Mouse (Mus musculus) embryonic facial prominence, embryonic 10.5 days (tissue): ENCODE results near the gene Pdik1l. TPM values are rescaled to one million over a fixed set of nuclear protein-coding genes. Genes with fewer than 3 reads are reported as not detected.

ENCODE experiments used
- DNase-seq: peaks from one replicate; pipeline ENCODE4 v3.0.0-alpha.2; 2017; ENCODE audit warnings: low spot score
- H3K27ac ChIP-seq: fragments of 300-500 bp; sonication (generic); replicated peaks from 2 replicates; pipeline ENCODE4 v1.5.1; 2016; ENCODE audit warnings: mild to moderate bottlenecking
- H3K27me3 ChIP-seq: fragments of 300-500 bp; sonication (generic); replicated peaks from 2 replicates; pipeline ENCODE4 v1.6.1; 2016; ENCODE audit warnings: low read depth, mild to moderate bottlenecking; ENCODE audit not compliant: poor library complexity, severe bottlenecking
- H3K36me3 ChIP-seq: fragments of 300-500 bp; sonication (generic); replicated peaks from 2 replicates; pipeline ENCODE4 v1.6.1; 2016; ENCODE audit warnings: mild to moderate bottlenecking, moderate library complexity
- H3K4me1 ChIP-seq: fragments of 300-500 bp; sonication (generic); 2 replicates; pipeline ENCODE4 v1.6.1; 2016
- H3K4me3 ChIP-seq: fragments of 300-500 bp; sonication (generic); 2 replicates; pipeline ENCODE4 v1.5.1; 2016; ENCODE audit warnings: mild to moderate bottlenecking, moderate library complexity
- H3K9me3 ChIP-seq: fragments of 300-500 bp; sonication (generic); 2 replicates; pipeline ENCODE4 v1.6.1; 2016; ENCODE audit warnings: mild to moderate bottlenecking
- WGBS: fragments of 180-500 bp; shearing (Covaris S2); methylation state at CpG from one replicate; pipeline ENCODE4 v1.1.7; 2016; 5-methylcytosine and 5-hydroxymethylcytosine counted together
- polyA plus RNA-seq: library from polyadenylated mRNA; unstranded; fragments of >200 nt; fragmentation: Nextera tagmentation; extraction: Ambion mirVana; gene quantifications from 2 replicates; pipeline ENCODE4 v1.2.1, GENCODE M21; 2016

Pdik1l gene
- polyA plus RNA-seq, 1 experiment from 2014 or later, result 24.3 TPM

GRCm38 (mm10) chr4:134238686-134239085 lies 49.0 kb downstream of the Pdik1l start:
- Histone ChIP-seq H3K4me3 (peak overlapping the region; percentile 49), H3K4me1 (peaks cover 18% of the 10 kb centered on the region)
- WGBS, result 14% methylated on average over 10 of the region's 10 CpGs

GRCm38 (mm10) chr4:134238279-134238651 lies 49.4 kb downstream of the Pdik1l start, which contains the start of gene Cnksr1:
TSS of gene Cnksr1 (minus strand) at chr4:134238399.
- peak within 1 kb of the TSS; percentile 49 for H3K4me3 ChIP-seq
- H3K36me3 ChIP-seq, result peaks cover 7% of the 10 kb centered on the region
- H3K4me1 ChIP-seq, result peaks cover 14% of the 10 kb centered on the region
- no peak within 1 kb of the TSS for H3K27ac ChIP-seq
- no peaks in the 10 kb centered on the region for H3K9me3 ChIP-seq
- H3K27me3 ChIP-seq, result peaks cover 36% of the 10 kb centered on the region
- WGBS, result 4% methylated on average over 18 of the region's 18 CpGs
- peak; percentile 63 for DNase-seq

More at GRCm38 (mm10) chr4:134238686-134239085, 49.0 kb downstream of the Pdik1l start:
- peaks cover 11% of the 10 kb centered on the region for H3K36me3 ChIP-seq
- H3K9me3 ChIP-seq, result no peaks in the 10 kb centered on the region
- H3K27ac ChIP-seq, result no peak overlapping the region
- DNase-seq, result no peak
- peaks cover 36% of the 10 kb centered on the region for H3K27me3 ChIP-seq

GRCm38 (mm10) chr4:134237582-134238278 lies 50.0 kb downstream of the Pdik1l start:
- H3K27me3 ChIP-seq, result peaks cover 36% of the 10 kb centered on the region
- H3K4me3 ChIP-seq, result peak overlapping the region; percentile 49
- H3K27ac ChIP-seq, result no peak overlapping the region
- DNase-seq, result no peak
- 20% methylated on average over 19 of the region's 19 CpGs for WGBS
- peaks cover 14% of the 10 kb centered on the region for H3K4me1 ChIP-seq
- no peaks in the 10 kb centered on the region for H3K9me3 ChIP-seq
- 0 out of 2 replicates have a peak, but pooled peaks cover 2% of the 10 kb centered on the region for H3K36me3 ChIP-seq

GRCm38 (mm10) chr4:134234876-134235275 lies 52.8 kb downstream of the Pdik1l start:
- no peaks in the 10 kb centered on the region for H3K36me3 ChIP-seq
- WGBS, result 82% methylated on average over 5 of the region's 5 CpGs
- H3K27ac ChIP-seq, result no peak overlapping the region
- no peaks in the 10 kb centered on the region for H3K9me3 ChIP-seq
- peaks cover 22% of the 10 kb centered on the region for H3K4me1 ChIP-seq
- H3K27me3 ChIP-seq, result peaks cover 36% of the 10 kb centered on the region
- DNase-seq, result no peak
- no peak overlapping the region for H3K4me3 ChIP-seq

GRCm38 (mm10) chr4:134230431-134230830 lies 57.3 kb downstream of the Pdik1l start:
- no peaks in the 10 kb centered on the region for H3K9me3 ChIP-seq
- no peak for DNase-seq
- H3K27me3 ChIP-seq, result 0 out of 2 replicates have a peak, but pooled peaks cover 2% of the 10 kb centered on the region
- 43% methylated on average over 8 of the region's 8 CpGs for WGBS
- H3K4me1 ChIP-seq, result peaks cover 21% of the 10 kb centered on the region
- H3K27ac ChIP-seq, result no peak overlapping the region
- H3K36me3 ChIP-seq, result no peaks in the 10 kb centered on the region
- H3K4me3 ChIP-seq, result no peak overlapping the region

DNA sequence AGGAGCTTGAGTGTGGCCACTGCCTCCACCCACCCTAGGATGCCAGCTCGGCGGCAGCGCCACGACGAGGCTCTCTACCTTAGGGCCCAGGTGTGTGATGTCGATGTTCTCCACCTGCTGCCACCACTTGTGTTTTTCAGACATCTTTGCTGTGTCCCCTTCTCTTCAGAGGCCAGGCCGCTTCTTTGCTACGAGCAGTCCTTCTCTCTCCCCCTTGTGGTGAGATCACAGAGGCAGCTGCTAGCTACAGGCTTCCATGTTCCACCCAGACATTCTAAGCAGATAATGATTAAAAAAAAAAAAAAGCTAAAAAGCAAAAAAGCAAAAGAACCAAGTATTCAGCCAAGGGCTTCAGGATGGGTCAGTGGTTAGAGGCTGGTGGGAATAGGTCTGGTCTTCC lies 60.5 kb downstream of the Pdik1l start, which contains the start of gene Catsper4:
Gene Catsper4, minus strand, starts transcription at position 190 of the 400 bp plus-strand sequence.
- Histone ChIP-seq H3K36me3 (no peaks in the 10 kb centered on the region), H3K27me3 (no peaks in the 10 kb centered on the region), H3K4me1 (peaks cover 23% of the 10 kb centered on the region), H3K27ac (no peak within 1 kb of the TSS), H3K9me3 (no peaks in the 10 kb centered on the region), H3K4me3 (no peak within 1 kb of the TSS)
- WGBS, result 70% methylated on average over 8 of the region's 8 CpGs
- no peak for DNase-seq

Other genes with a start within 250 kb of the Pdik1l start
- gene Zfp683, start 234.1 kb downstream of the Pdik1l start, polyA plus RNA-seq, result not detected in 2 replicates
- 4.1 and 7.1 TPM in 2 replicates for gene Crybg2, start 227.1 kb downstream of the Pdik1l start, polyA plus RNA-seq
- gene Cd52, start 192.8 kb downstream of the Pdik1l start, polyA plus RNA-seq, result 3.5 and 4.5 TPM in 2 replicates
- 4.5 and 7.1 TPM in 2 replicates for gene Ubxn11, start 185.3 kb downstream of the Pdik1l start, polyA plus RNA-seq
- 300 and 316 TPM in 2 replicates for gene Sh3bgrl3, start 159.1 kb downstream of the Pdik1l start, polyA plus RNA-seq
- 32.3 and 33.2 TPM in 2 replicates for gene Cep85, start 100.8 kb downstream of the Pdik1l start, polyA plus RNA-seq
- 0.06 and 0.07 TPM in 2 replicates for gene Gm7534, start 84.9 kb downstream of the Pdik1l start, polyA plus RNA-seq
- not detected in 2 replicates for gene Catsper4, start 60.5 kb downstream of the Pdik1l start, polyA plus RNA-seq
- gene Cnksr1, start 49.5 kb downstream of the Pdik1l start, polyA plus RNA-seq, result 2.6 and 3.4 TPM in 2 replicates
- 0.32 and 1.1 TPM in 2 replicates for gene E130218I03Rik, start 44.2 kb downstream of the Pdik1l start, polyA plus RNA-seq
- gene Zfp593, start 42.3 kb downstream of the Pdik1l start, polyA plus RNA-seq, result 21.0 and 21.8 TPM in 2 replicates
- gene Gm30191, start 41.0 kb downstream of the Pdik1l start, polyA plus RNA-seq, result not detected in 2 replicates
- 7.4 and 7.9 TPM in 2 replicates for gene Grrp1, start 33.8 kb downstream of the Pdik1l start, polyA plus RNA-seq
- gene Trim63, start 27.2 kb upstream of the Pdik1l start, polyA plus RNA-seq, result 0.31 and 0.34 TPM in 2 replicates
- 0.07 TPM in 1 of 2 replicates, not detected in the other for gene Slc30a2, start 55.3 kb upstream of the Pdik1l start, polyA plus RNA-seq
- gene Extl1, start 96.0 kb upstream of the Pdik1l start, polyA plus RNA-seq, result 0.25 and 0.66 TPM in 2 replicates
- gene Pafah2, start 108.4 kb upstream of the Pdik1l start, polyA plus RNA-seq, result 7.0 and 8.3 TPM in 2 replicates
- 2,394 and 2,556 TPM in 2 replicates for gene Stmn1, start 180.4 kb upstream of the Pdik1l start, polyA plus RNA-seq
- gene Paqr7, start 208.8 kb upstream of the Pdik1l start, polyA plus RNA-seq, result 1.2 and 2.1 TPM in 2 replicates
- 28.2 and 28.6 TPM in 2 replicates for gene Aunip, start 223.1 kb upstream of the Pdik1l start, polyA plus RNA-seq
- gene Mtfr1l, start 247.5 kb upstream of the Pdik1l start, polyA plus RNA-seq, result 107 and 114 TPM in 2 replicates